Mouse (Mus musculus) stomach, embryonic 14.5 days (tissue): ENCODE measurements around the gene Papss1. TPM values are rescaled to one million over a fixed set of nuclear protein-coding genes. Genes with fewer than 3 reads are reported as not detected.

Experiments
- ATAC-seq: fragments of 200-750 bp; cut with Nextera tagmentation; 2 replicates; pipeline ENCODE4 v1.8.0; 2017; ENCODE audit warnings: low read depth, moderate TSS enrichment; ENCODE audit not compliant: insufficient number of reproducible peaks, insufficient read depth, low FRiP score
- H3K27ac ChIP-seq: fragments of 300-500 bp; sonication (generic); 2 replicates; pipeline ENCODE4 v1.5.1; 2014; ENCODE audit warnings: mild to moderate bottlenecking, low read length, moderate library complexity, mixed read lengths
- H3K27me3 ChIP-seq: fragments of 300-500 bp; sonication (generic); 2 replicates; pipeline ENCODE4 v1.6.1; 2014; ENCODE audit warnings: low read length, control low read depth, mixed read lengths; ENCODE audit not compliant: control insufficient read depth, insufficient read depth
- H3K36me3 ChIP-seq: fragments of 300-500 bp; sonication (generic); 2 replicates; pipeline ENCODE4 v1.6.1; 2014; ENCODE audit warnings: mild to moderate bottlenecking, control low read depth, low read length, moderate library complexity, mixed read lengths; ENCODE audit not compliant: control insufficient read depth, insufficient read depth
- H3K4me1 ChIP-seq: fragments of 300-500 bp; sonication (generic); 2 replicates; pipeline ENCODE4 v1.6.1; 2014; ENCODE audit warnings: low read length, control low read depth, mixed read lengths; ENCODE audit not compliant: control insufficient read depth, insufficient read depth
- H3K4me2 ChIP-seq: fragments of 300-500 bp; sonication (generic); replicated peaks from 2 replicates; pipeline ENCODE4 v1.6.1; 2014; ENCODE audit warnings: low read depth, low read length, control low read depth
- H3K4me3 ChIP-seq: fragments of 300-500 bp; sonication (generic); 2 replicates; pipeline ENCODE4 v1.5.1; 2014; ENCODE audit warnings: low read depth, low read length, control low read depth
- H3K9ac ChIP-seq: fragments of 300-500 bp; sonication (generic); replicated peaks from 2 replicates; pipeline ENCODE4 v1.6.1; 2014; ENCODE audit warnings: low read depth, mild to moderate bottlenecking, control low read depth, low read length, moderate library complexity, mixed read lengths
- H3K9me3 ChIP-seq: fragments of 300-500 bp; sonication (generic); 2 replicates; pipeline ENCODE4 v1.6.1; 2016; ENCODE audit warnings: low read depth, low read length, control low read depth; ENCODE audit not compliant: control insufficient read depth
- WGBS: fragments of 180-500 bp; shearing (Covaris S2); extraction: QIAGEN DNeasy Blood & Tissue Kit; methylation state at CpG from one replicate; pipeline ENCODE4 v1.1.7; 2014; 5-methylcytosine and 5-hydroxymethylcytosine counted together
- polyA plus RNA-seq: library from polyadenylated mRNA; unstranded; fragments of >200 nt; fragmentation: Nextera tagmentation; extraction: Ambion mirVana; gene quantifications from 2 replicates; pipeline ENCODE4 v1.2.1, GENCODE M21; 2014

Papss1 gene
- polyA plus RNA-seq, 1 experiment from 2014 or later: 114 TPM

GRCm38 (mm10) chr3:131689949-131690348 is 125.4 kb downstream of the Papss1 start:
- no peak for ATAC-seq

GRCm38 (mm10) chr3:131690543-131690942 is 126.0 kb downstream of the Papss1 start:
- H3K9me3 ChIP-seq: no peaks in the 10 kb centered on the region
- 65% methylated on average over 7 of the region's 7 CpGs for WGBS
- H3K27ac ChIP-seq: no peak overlapping the region

More at GRCm38 (mm10) chr3:131689949-131690348, 125.4 kb downstream of the Papss1 start:
- H3K27ac ChIP-seq: no peak overlapping the region
- H3K9ac ChIP-seq: no peak overlapping the region
- no peaks in the 10 kb centered on the region for H3K27me3 ChIP-seq
- no peaks in the 10 kb centered on the region for H3K4me1 ChIP-seq
- no peak overlapping the region for H3K4me3 ChIP-seq
- H3K36me3 ChIP-seq: no peaks in the 10 kb centered on the region
- no peaks in the 10 kb centered on the region for H3K9me3 ChIP-seq
- H3K4me2 ChIP-seq: no peak overlapping the region
- 75% methylated on average over 11 of the region's 11 CpGs for WGBS

DNA sequence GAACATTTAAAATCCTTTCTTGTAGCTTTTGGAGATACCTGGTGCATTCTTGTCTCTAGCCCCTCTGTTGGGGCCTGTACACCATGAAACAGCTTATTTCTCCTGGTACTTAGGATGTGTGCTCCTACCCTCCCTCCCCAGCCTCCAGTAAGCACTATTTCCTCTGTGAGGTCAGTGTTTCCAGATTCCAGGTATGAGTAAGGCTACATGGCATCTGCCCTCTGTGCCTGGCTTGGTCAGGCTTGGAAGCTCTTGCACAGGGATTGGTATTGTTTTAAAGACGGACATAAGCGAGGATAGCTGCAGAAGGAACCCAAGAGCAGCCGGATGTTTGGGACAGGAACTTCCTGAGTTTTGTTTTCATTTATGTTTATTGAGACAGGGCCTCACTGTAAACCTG is 126.6 kb downstream of the Papss1 start:
- Histone ChIP-seq H3K4me3 (no peak overlapping the region), H3K27ac (no peak overlapping the region), H3K4me1 (no peaks in the 10 kb centered on the region), H3K9ac (no peak overlapping the region), H3K9me3 (no peaks in the 10 kb centered on the region), H3K36me3 (no peaks in the 10 kb centered on the region), H3K27me3 (no peaks in the 10 kb centered on the region), H3K4me2 (no peak overlapping the region)
- no peak for ATAC-seq
- WGBS: 82% methylated on average over 3 of the region's 3 CpGs

More at GRCm38 (mm10) chr3:131690543-131690942, 126.0 kb downstream of the Papss1 start:
- Histone ChIP-seq H3K4me1 (no peaks in the 10 kb centered on the region), H3K9ac (no peak overlapping the region), H3K36me3 (no peaks in the 10 kb centered on the region), H3K4me3 (no peak overlapping the region), H3K27me3 (no peaks in the 10 kb centered on the region), H3K4me2 (no peak overlapping the region)
- no peak for ATAC-seq

Other genes starting within 250 kb of the Papss1 start
- 8.8 and 10.6 TPM in 2 replicates for gene Sgms2, start 73.4 kb upstream of the Papss1 start, polyA plus RNA-seq